Mouse (Mus musculus) thymus, postnatal 4 days (tissue): Measurements from ENCODE around the gene Cnn3.

ENCODE experiments used
- DNase-seq: peaks from one replicate; pipeline ENCODE4 v3.0.0; 2021

Gene Cnn3

GRCm38 (mm10) chr3:121418850-121419435 is 7.4 kb upstream of the Cnn3 start:
- no peak for DNase-seq

GRCm38 (mm10) chr3:121422405-121422804 is 3.9 kb upstream of the Cnn3 start:
- no peak for DNase-seq

DNA sequence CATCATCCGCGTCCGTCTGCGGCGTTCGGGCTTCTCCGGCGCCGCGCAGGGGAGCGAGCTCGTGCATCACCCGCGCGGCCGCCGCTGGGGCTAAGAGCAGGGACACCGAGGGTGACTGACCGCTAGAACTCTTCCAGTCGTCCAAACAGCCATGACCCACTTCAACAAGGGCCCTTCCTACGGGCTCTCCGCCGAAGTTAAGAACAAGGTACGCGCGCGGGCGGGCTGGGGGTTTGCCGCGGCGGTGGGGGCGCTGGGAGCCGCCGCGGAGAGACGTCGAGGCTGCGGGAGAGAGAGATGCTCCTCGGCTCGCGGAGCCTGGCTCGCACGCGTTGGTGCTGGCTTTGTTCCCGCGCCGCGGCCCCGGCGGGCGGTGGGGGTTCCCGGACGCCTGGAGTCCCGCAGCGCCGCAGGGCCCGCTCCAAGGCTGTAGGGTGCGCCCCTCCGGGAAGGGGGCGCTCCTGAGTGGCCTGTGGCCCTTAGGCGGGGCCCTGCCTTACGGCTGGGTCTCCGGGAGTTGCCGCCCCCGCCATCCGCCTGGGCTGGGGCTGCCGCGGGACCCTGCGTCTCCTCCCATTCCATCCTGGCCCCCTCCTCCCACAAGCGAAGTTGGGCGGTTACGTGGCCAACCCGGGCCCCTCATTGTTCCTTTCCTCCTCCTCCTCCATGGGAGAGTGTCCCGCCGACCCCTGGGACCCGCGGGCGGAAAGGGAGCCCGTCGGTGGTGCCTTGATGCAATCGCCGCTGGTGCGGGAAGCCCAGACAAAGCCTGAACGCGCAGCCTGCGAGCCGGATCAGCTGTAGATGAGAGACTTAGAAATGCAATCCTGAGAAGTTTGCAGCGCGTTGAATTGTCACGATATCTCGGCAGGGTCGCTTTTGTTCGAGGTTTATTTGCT is 573 bp downstream of the Cnn3 start:
- peak; percentile 90 for DNase-seq

- peak; percentile 42 for DNase-seq
Observed at GRCm38 (mm10) chr3:121427520-121427908, 1.2 kb downstream of the Cnn3 start.

DNA sequence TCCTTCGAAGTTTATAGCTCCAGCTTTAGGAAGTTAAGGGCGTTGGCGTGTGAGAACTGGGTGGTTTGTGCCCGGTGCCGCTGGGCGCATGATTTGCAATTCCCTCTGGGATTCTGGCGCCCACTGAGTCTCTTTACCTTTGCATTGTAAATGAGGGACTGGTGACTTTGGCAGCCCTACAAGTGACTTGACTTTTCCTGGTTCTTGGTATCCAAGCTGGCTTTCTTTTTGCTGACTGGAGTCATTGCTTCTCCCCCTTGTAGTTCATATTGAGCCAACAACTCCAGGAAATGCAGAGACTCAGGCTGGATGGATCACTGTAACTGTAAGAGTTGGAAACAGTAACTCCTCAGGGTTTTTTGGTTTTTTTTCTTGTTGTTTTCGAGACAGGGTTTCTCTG is 1.9 kb downstream of the Cnn3 start:
- no peak for DNase-seq

DNA sequence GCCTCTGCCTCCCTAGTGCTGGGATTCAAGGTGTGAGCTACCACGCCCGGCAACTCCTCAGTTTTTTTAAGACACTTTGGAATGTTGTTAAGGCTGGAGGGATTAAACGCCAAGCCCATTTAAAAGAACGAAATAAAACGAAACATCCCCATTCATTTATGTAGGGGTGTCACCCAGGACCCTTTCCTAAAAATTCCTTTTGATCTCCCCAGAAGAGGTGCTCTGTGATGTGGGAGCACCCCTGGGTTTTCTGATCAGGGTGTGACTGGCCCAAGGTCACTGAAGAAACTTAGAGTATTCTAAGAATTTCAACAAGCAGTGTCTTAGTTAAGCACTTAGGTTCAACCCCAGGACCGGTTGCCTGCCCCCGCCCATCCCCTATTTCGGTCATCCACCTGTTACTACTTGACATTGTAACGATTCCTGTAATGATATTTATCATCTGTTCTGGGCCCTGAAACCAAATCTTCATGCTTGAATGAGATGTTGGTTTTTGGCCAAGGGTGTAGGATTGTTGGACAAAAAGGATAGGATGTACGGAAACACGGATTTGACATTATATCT is 2.5 kb downstream of the Cnn3 start:
- no peak for DNase-seq

- DNase-seq: no peak
Observed at GRCm38 (mm10) chr3:121429469-121429868, 3.2 kb downstream of the Cnn3 start.

- no peak for DNase-seq
Observed at GRCm38 (mm10) chr3:121430289-121430936, 4.1 kb downstream of the Cnn3 start.

- no peak for DNase-seq
Observed at GRCm38 (mm10) chr3:121433359-121433758, 7.1 kb downstream of the Cnn3 start.

DNA sequence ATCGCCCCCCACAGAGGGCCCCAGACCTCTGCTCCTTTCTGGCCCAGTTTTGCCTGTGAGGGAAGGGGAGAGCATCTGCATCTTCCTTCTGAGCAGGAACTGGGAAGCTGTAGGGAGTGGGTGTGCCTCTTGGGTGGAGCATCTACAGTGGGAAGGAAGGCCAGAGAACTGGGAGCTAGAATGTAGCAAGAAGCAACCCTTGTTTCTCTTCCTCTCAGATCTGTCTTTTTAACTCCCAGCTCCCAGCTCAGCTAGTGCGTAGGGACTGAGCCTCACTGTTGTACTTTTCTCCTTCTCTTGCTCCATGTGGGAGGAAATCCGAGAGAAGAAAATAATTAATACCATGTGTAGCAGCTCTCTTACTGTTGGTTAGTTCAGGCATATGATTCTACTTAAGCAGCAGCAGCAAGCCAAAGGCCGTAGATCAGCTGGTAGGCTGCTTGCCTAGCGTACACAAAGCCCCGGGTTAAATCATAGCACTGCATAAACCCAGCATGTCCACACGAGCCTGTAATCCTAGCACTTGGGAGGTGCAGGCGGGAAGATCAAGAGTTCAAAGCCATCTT is 7.8 kb downstream of the Cnn3 start:
- no peak for DNase-seq

DNA sequence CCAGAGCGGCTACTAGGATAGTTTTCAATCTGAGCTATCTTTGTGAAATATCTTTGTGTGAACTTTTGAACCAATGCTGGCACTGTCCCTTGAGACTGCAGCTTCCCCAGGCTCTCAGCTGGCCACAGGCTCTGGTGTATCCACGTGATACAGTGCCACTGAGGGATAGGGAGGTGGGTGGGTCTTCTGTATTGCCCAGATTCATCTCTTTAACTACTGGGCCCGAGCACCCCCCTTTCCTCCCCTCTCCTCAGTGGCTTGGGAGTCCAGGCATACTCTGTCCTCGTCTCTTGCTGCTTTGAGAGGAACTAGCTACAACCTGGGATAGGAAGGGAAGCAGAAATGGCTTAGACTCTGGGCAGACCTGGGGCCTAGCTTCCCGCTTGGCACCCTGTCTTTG is 9.0 kb downstream of the Cnn3 start:
- no peak for DNase-seq

DNA sequence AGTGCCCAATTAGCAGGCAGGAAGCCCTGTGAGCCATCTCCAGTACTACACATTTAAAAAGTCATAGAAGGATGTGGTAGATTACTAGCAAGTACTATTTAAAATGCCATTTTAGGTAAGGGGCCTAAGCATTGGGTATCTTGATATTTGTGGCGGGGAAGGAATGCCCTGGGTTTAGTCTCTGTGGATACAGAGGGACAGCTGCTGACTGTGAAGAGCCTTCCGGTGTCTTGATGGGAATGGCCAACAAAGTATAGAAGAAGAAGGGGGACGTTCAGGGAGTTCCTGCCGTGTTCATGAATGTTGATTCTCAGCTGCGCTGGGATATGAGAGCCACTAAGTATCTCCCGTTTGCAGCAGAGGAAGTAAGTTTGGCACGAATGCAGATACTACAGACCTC is 10.8 kb downstream of the Cnn3 start:
- DNase-seq: no peak

DNA sequence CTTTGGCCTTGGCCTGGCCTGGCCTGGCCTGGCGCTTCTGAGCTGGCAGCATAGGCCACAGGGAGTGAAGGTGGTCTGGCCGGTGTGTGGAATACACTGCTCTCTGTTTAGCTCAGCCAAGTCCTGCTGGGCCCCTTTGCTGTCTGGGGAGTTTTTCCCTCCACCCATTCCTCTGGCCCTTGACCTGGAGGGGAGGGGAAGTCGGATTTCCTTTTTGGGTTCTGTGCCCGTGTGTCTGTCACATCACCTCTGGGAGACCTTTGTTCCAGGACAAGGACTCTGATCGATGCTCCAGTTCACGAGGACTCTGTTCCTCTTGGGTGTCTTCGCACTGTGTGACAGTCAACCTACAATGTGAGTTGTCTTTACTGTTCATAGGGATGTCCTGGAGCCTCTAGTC is 11.7 kb downstream of the Cnn3 start:
- no peak for DNase-seq

GRCm38 (mm10) chr3:121439623-121440161 is 13.4 kb downstream of the Cnn3 start:
- no peak for DNase-seq

DNA sequence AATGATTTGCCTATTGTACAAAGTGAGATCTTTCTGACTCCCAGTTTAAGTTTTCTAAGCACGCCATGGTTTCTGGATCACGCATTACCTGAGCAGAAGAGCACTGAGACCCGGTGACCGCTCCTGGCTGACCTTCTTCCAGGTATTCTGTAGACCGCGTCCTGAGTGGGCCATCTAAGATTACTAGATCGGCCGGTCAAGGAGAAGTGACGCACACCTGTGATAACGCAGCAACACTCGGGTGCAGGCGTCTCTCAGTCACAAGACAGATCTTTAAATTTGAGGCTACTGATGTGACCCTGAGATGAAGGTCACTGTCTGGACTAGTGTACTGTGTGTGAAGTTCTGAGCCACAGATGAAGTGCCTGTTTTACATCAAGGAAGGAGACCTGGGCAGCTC is 15.2 kb downstream of the Cnn3 start:
- no peak for DNase-seq

DNA sequence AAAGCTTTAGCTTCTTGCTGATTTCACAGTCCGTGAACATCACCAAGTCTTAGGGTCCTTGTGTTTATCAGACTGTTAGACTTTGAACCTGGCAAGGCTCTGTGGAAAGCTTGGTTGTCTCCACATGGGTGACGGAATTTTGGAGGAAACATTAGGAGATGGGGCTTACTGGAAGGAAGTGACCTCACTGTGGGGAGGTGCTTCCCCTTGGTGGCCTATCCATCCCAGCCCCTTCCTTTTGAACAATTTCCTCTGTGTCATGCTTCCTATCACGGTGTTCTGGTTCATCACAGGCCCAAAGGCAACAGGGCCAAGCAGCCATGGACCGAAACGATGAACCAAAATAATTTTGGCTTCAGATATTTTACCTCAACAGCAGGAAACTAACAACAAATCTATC is 16.0 kb downstream of the Cnn3 start:
- DNase-seq: no peak

- DNase-seq: peak; percentile 33
Observed at GRCm38 (mm10) chr3:121443861-121444271, 17.6 kb downstream of the Cnn3 start.

- no peak for DNase-seq
Observed at GRCm38 (mm10) chr3:121444414-121444813, 18.1 kb downstream of the Cnn3 start.

GRCm38 (mm10) chr3:121446454-121446853 is 20.2 kb downstream of the Cnn3 start:
- DNase-seq: no peak

- no peak for DNase-seq
Observed at GRCm38 (mm10) chr3:121448029-121448468, 21.8 kb downstream of the Cnn3 start.

- DNase-seq: no peak
Observed at GRCm38 (mm10) chr3:121448606-121449005, 22.3 kb downstream of the Cnn3 start.

- DNase-seq: no peak
Observed at GRCm38 (mm10) chr3:121449527-121449926, 23.2 kb downstream of the Cnn3 start.

DNA sequence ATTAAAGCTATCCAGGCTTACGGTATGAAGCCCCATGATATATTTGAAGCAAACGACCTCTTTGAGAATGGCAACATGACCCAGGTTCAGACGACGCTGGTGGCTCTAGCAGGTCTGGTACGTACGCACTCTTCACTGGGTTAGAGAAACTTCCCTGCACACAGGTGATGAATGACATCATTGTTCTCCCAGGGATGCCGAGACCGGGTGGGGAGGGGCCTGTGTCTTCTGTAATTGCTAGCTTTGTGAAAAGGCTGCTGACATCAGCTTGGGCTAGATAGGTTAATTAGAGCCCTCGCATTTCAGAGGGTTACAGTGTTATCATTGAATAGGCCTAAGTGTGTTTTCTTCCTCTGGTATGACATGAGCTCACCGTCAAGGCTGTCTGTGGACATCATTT is 25.1 kb downstream of the Cnn3 start:
- no peak for DNase-seq
